Mouse (Mus musculus): Measurements from ENCODE around the gene Celf5.

Celf5 gene

DNA sequence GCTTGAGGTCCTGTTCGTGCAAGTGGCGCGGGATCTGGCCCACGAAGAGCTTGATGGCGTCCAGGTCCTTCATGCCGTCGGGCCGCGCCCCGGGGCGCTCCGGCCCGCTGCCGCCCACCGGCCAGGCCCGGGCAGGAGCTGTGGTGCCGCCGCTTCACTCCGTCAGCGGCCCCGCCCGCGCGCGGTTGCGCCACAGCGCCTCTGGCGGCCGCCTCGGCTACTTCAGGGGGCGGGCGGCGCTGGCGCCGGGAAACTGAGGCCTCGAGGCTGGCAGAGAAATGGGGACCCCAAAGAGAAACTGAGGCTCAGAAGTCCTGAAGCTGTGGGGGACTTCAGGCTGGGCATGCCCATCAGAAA is at the start of gene Celf5:
Gene Celf5 (minus strand): TSS at position 177 of the 357 bp plus-strand sequence.
- peak; percentile 74 for DNase-seq

DNA sequence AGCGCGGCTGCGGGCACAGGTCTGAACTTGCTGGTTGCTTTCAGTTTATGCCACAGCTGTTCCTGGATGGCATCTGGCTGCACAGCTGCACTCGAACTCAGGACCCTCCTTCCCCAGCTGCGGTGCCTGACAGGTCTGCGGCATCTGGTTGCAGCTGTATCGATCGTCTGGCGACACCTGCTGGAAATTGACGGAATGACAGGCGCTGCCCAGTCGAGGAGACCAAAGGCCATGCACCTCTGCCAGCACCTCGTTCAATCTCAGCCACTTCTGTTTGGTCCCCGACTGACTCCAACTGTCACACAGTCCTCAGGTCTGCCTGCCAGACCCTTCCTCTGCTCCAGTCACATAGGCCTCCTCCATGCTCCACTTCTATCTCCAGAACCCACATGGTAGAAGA is 44.3 kb upstream of the Celf5 start:
- DNase-seq, result peak; percentile 80

DNA sequence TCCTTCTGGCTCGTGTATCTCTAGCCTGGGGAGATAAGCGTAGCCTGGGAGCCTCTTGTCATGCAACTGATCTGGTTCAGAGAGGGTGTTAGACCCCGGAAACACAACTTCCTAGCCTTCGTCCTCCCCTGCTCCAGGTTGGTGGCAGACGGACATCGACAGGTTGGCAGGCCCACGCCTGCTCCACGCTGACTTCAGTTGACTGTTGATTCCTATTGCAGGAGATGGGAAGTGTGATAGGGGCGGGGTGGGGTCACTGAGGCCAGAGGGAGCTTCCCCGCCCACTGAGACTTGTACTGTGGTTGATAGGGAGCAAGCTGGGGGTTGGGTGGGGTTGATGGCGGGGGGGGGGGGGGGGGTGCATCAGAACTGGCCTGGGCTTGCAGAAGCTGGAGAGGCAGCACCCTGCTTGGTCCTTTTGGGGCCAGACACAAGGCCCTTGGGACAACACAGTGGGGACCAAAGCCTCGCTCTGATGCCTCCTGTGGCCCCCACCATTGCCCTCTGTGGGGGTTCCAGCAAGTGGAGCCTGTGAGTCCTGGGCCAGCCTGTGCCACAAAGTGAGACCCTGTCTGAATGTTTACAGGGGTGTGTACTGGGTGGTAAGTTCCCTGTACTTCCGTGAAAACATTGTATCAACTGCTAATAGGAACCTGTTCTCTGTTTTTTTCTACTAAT is 42.6 kb upstream of the Celf5 start:
- DNase-seq, result no peak

DNA sequence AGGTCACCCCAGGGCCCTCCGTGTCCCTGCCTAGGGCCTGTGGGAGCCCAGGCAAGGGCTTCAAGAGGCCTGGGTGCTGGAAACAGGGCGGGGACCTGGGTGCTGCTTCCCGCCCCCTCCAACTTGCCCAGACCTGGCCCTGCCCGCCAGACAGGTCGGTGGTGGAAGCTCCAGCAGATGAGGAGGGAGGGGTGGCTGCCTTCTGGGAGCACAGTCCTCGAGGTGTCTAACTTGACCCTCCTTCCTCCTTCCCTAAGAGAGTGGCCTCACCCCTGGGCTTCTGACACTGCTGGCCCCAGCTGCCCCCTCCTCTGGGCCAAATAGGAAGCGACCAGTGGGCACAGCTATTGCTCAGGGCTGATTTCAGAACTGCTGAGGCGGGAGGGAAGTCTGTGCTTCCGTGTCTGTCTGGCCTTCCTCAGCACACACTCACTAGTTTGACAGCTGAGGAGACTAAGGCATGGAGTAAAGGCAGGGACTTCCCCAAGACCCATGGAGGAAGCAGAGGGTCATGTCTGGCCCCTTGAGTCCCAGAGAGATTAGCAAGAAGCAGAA is 41.6 kb upstream of the Celf5 start, which contains the start of gene Gna15:
Gene Gna15 (minus strand): TSS at position 175 of the 555 bp plus-strand sequence.
- no peak for DNase-seq

DNA sequence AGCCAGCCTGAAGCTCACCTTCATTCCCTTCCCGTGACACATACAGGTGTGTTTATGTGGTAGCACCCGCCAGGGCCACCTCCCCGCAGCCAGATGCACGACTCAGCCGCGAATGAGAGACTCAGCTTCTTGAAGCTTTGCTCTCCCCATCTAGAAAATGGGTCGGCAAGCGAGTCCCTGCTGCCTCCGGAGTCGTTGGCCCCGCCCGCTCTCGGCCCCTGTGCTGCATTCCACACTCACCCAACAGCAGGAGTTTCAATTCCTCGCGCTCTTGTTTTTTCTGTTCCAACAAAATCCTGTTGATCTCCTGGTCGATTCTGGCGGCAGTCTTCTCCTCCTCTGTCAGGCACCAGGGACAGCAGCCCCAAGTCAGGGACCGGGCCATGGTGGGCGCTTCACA is 41.1 kb upstream of the Celf5 start:
- no peak for DNase-seq

DNA sequence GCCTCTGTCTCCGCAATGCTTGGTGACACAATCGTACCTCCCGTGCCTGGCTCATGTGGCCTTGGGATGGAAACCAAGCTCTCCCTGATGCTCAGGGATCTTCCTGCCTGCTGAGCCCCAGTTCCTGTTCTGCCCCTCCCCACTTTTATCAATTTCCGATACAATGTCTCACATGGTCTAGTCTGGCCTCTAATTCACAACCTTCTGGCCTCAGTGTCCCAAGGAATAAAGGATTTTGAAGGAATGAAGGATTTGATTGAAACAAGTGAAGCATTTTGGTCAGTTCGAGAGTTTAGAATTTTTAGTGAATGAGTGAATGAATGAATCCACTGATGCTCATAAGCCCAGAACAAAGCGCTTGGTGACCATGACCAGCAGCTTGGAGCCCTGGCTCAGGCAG is 40.6 kb upstream of the Celf5 start:
- DNase-seq, result no peak

DNA sequence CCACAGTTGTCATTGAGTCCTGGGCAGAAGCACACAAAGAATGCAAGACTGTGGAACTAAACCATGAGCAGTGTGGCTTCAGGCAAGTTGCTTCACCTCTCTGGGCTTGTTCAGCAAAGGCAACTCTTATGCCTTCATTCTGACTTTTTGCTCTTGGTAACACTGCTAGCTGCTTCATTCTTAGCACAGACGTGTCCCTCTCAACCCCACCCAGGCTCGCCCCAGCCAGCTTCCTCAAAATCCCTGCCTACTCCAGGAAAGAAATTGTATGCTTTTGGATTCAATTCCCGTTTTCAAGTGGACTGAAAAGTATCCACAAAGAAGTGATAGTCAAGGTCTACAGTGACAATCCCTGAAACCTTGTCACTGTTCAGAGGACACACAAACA is 37.5 kb upstream of the Celf5 start:
- no peak for DNase-seq

DNA sequence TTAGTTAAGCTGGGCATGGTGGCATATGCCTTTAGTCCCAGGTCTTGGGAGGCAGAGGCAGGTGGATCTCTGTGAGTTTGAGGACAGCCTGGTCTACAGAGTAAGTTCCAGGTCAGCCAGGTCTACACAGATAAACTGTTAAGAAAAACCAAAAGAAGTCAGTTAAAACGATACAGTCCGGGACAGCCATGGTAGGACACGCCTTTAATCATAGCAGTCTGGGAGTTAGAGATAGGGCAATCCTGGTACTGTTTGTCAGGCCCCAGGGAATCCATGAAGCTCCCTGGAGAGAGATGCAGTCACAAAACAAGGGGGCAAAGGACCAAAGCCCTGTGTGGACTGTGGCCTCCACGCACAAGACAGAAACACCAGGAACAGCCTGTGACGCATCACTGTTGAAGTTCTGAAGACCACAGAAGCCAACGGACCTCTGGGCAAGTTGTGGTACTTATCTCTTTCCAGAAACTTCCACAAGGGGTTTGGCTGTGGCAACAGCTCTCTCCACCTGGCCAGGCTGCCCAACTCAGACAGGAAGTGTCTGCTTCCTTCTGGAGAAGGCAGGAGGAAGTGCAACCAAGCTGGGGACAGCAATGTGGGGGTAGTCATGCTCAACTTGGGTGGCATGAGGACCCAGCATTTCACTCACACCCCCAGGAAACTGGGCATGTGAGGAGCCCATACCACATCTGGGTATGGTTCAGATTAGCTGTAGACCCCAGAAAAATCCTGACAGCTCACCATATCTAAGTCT is 36.9 kb upstream of the Celf5 start:
- no peak for DNase-seq

DNA sequence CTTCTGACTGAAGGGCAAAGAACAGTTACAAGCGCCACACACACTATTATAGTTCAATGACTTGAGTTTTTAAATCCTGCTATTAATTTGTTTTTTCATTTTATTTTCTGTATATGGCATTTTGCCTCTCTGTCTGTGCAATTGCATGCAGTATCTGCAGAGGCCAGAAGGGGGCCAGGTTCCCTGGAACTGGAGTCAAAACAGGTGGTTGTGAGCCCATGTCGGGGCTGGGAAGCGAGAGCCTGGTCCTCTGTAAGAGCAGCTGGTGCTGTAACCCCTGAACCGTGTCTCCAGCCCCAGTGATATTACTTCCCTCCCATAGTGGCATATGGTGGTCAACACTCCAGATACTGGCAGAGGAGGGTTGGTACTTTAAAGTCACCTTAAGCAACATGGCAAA is 36.0 kb upstream of the Celf5 start:
- DNase-seq, result peak; percentile 80

DNA sequence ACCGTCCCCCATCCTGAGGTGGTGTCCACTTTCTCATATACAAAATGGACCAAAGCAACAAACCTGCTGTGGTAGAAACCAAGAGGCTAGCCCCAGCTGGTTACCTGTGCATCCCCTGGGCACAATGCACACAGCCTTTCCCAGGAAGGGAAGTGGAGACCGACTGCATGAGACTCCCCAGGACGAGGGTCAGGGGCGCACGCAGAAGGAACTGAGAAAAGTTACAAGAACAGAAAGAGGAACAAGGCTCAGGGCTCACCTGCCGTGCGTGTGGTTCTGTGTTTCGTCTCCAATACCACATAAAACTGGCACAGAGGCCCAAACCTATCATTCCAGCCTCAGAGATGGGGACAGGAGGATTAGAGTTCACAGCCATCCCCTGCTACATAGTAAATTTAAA is 34.7 kb upstream of the Celf5 start:
- no peak for DNase-seq

DNA sequence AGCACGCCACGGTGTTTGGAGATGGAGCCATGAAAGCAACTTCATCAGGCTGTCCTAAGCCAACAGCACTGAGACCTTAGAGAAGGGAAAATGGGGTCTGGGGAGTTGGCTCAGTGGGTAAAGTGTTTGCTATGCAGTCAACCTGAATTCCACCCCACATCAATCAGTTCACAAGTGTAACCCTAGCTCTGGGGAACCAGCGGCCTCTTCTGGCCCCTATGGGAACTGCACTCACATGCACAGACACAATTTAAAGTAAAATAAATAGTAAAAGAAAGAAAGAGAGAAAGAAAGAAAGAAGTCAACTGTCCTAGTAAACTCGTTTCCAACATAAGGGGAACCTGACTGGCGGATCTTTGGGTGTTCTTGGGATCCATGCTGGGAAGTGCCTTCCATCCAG is 31.3 kb upstream of the Celf5 start:
- DNase-seq, result no peak

DNA sequence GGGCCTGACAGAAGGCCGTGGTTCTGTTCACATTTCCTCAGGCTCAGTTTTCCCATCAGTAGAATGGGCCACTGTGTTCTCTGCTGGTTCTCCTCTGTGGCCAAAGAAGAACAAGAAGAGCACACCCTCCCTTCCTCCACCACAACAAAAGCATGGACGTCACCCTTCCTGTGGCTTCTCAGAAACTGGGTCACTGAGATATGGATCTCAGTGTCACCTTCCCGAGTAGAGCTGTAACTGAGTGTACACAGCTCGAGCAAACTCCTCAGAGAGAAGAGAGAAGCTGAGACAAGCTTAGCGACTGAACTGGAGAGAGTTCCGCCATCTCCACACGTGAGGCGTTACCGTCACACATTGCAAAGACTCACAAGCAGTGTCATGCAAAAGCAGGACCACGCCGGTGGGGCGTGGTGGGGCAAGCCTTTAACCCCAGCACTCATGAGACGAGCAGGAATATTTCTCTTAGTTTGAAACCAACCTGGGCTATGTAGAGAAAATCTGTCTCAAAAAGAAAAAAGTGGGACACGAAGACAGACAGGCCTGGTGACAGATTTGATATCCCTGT is 27.8 kb upstream of the Celf5 start:
- DNase-seq, result no peak

DNA sequence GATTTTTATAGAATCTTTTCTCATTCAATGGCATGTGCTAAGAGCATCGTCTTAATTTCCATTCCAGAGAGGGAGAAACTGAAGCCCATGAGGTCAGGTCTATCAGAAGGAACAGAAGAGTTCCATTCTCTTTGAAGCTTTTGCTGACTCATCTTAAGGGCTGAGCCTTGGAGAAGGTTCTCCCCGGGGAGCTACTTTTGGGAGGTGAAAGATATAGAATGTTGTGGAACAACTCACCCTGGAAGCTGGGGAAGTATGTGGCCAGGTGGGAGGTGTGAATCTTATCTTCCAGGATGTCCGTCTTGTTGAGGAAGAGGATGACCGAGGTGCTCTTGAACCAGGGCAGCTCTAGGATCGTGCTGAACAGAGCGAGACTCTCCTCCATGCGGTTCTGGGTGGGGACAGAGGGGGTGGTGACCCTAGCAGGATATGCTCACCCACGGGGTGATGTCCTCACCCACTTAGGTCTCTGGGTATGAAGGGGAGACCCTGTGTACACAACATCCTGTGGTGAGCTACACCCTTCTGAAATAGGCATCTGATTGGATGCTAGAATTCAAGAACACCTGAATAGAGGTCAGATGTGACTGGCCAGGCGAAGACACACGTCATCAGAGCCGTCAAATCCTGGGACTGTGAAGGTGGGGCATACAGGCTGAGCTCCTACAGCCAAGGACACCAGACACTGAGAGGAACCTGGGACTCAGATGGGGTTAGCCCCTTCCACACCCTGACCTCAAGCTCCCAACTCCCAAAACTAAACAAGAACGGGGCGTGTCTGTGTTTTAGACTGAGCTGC is 25.4 kb upstream of the Celf5 start:
- no peak for DNase-seq

DNA sequence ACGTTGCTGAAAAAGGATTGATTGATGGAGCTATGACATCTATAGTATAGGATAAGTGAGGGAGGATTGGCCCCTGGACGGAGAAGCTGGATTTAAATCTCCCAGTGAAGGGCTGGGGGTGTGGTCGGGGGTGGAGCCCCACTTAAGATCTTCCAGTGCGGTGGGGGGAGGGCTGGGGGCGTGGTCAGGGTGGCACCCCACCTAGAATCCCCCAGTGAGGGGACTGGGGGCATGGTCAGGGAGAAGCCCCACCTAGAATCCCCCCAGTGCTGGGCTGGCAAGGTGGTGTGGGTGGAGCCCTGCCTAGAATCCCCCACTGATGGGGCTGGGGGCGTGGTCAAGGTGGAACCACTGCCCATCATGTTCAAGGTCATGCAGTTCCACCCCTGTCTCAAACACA is 24.6 kb upstream of the Celf5 start:
- DNase-seq, result no peak

DNA sequence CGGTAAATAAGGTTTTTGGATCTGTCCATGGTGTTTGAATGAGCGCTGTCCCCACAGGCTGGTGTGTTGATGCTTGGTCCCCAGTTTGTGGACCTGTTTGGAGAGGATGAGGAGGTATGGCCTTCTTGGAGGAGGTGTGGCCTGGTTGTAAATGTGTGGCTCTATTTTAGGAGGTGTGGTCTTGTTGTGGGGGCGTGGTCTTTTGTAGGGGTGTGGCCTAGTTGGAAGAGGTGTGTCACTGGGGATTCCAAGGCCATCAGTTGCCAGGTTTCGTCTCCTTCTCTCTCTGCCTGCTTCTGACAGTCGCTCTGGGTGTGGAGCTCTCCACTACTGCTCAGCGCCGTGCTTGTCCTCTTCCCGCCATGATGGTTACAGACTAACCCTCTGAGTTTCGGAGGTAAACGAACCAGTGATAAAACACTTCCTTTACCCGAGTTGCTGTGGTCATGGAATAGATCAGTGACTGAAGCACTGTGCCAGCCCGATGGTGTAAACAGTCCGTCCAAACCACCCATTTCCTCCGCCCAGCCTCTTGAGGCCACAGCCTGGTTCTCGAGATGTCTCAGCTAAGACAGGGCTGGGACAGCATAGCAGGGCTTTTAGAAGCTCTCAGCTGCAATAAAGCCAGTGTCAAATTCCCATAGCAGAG is 22.6 kb upstream of the Celf5 start:
- DNase-seq, result no peak

DNA sequence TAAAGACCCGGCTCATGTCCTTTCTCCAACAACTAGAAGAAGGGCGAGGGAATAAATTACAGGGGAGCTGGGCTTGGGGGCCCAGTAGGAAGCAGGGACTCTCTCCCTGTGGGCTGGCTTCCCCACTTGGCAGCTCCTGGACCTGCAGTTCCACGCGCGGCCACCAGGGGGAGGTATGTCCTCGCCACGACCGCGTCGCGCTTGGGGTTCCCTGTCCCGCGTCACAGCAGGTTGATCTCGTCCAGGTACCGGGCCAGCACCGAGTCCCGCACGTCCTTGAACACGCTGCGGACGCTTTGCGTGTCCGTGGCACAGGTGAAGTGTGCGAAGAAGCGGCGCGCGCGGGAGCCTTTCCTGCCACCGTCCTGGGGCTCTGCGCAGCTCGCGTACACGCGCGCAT is 20.1 kb upstream of the Celf5 start:
- peak; percentile 83 for DNase-seq

DNA sequence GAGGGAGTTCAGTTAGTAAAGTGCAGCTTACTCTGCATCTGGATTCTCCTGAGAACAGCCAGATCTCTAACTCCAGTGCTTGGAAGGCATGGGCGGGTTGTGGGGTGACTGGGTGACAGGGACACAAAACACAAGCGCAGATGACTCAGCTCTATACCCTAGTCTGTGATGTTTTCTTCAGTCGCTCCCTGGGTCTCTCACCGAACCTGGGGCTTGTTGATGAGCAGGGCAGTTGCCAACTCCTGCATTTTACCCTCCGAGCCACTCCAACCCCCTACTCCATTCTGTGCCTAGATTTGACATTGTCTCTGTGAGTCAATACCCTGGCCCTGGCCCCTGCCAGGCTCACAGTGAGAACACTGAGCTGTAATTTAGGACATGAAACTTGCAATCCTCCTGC is 19.4 kb upstream of the Celf5 start:
- no peak for DNase-seq

DNA sequence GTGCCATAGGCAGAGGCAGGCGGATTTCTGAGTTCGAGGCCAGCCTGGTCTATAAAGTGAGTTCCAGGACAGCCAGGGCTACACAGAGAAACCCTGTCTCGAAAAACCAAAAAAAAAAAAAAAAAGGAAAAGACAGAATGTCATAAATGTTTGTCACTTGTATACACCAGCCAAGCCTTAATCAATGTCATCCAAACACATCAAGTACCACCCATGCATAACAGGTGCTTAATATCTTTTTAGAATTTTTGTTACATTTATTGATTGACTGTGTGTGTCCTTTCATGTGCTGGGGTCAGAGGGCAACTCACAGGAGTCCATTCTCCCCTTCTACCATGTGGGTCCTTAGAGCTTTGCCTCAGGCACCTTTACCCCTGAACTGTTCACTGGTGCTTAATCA is 17.5 kb upstream of the Celf5 start, which contains the start of gene S1pr4:
Gene S1pr4 (minus strand): TSS at position 101 of the 400 bp plus-strand sequence.
- DNase-seq, result no peak

DNA sequence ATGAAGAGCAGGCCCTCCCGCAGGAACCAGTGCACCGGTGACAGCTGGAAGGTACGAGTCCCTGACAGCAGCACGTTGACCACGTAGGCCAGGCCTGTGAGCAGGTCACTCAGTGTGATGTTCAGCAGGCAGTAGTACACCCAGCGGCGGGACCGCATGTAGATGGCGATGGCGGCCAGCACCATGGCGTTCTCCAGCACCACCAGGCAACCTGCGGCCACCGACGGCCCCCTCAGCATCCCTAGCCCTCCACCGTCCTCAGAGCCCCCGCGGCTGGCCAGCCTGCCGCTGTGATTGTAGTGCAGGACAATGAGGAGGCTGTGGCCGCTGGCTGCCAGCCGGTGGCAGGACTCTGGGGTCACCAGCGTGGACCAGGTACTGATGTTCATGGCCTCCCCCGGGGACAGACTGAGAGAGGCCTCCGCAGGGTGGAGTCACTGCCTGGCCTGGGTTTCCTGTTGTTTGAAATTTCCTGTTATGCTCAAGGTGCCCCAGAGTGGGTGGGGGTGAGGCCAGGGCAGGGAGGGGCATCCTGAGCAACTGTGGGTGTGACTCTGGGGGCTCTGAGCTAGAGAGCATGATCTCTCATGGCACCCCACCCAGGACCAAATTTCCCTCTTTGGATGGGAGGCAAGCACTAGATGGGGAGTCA is 16.9 kb upstream of the Celf5 start:
- DNase-seq, result no peak

DNA sequence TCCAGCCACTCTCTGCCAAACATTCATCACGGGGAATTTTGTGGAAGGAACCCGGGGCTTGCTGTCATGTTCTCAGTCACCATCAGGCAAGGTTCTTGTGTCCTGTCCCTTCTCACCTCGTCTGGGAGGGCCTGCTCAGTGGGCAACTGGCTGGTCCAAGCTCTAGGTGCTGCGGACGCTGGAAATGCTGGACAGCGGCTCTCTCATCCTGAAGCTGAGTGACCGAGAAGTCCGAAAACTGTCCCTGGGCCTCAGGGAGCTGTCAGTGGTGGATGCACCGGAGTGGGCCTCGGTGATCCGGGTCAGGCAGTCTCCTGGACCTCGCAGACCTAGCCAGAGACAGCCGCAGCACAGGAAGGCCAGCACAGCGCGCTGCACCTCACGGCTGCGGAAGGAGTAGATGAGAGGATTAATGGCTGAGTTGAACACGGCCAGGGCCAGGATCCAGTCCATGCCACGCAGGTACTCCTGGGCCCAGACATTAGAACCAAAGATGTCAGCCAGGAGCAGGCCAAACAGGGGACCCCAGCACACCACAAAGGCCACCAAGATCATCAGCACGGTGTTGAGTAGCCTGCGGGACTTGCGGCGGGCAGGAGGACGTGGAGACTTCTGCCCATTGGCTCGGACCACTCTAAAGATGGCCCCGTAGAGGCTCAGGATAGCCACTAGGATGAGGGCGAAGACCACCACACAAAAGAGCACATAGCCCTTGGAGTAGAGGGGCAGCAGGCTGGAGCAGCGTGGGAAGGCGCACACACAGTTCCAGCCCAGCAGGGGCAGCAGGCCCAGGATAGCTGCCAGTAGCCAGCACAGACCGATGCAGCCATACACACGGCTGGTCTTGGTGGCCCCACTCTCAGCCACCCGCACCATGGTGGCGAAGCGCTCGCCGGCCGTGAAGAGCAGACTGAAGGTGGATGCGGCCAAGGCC is 16.1 kb upstream of the Celf5 start:
- no peak for DNase-seq

Measured in embryo, embryonic 11 days (tissue).